Mouse (Mus musculus) intestine, embryonic 15.5 days (tissue): Measurements from ENCODE around the gene Olfr1507. TPM values are rescaled to one million over a fixed set of nuclear protein-coding genes. Genes with fewer than 3 reads are reported as not detected.

Experiments used
- ATAC-seq: fragments of 200-750 bp; cut with Nextera tagmentation; 2 replicates; pipeline ENCODE4 v1.8.0; 2017; ENCODE audit warnings: moderate TSS enrichment, moderate library complexity
- H3K27ac ChIP-seq: fragments of 300-500 bp; sonication (generic); 2 replicates; pipeline ENCODE4 v1.5.1; 2015; ENCODE audit warnings: mild to moderate bottlenecking, inconsistent platforms
- H3K27me3 ChIP-seq: fragments of 300-500 bp; sonication (generic); replicated peaks from 2 replicates; pipeline ENCODE4 v1.6.1; 2015; ENCODE audit warnings: inconsistent platforms
- H3K36me3 ChIP-seq: fragments of 300-500 bp; sonication (generic); 2 replicates; pipeline ENCODE4 v1.6.1; 2015; ENCODE audit warnings: inconsistent platforms
- H3K4me1 ChIP-seq: fragments of 300-500 bp; sonication (generic); replicated peaks from 2 replicates; pipeline ENCODE4 v1.6.1; 2015; ENCODE audit warnings: inconsistent platforms
- H3K4me2 ChIP-seq: fragments of 300-500 bp; sonication (generic); replicated peaks from 2 replicates; pipeline ENCODE4 v1.6.1; 2015; ENCODE audit warnings: mild to moderate bottlenecking, inconsistent platforms
- H3K4me3 ChIP-seq: fragments of 300-500 bp; sonication (generic); replicated peaks from 2 replicates; pipeline ENCODE4 v1.5.1; 2015; ENCODE audit warnings: inconsistent platforms
- H3K9ac ChIP-seq: fragments of 300-500 bp; sonication (generic); 2 replicates; pipeline ENCODE4 v1.6.1; 2015; ENCODE audit warnings: inconsistent platforms
- H3K9me3 ChIP-seq: fragments of 300-500 bp; sonication (generic); 2 replicates; pipeline ENCODE4 v1.6.1; 2016; ENCODE audit warnings: inconsistent platforms
- WGBS: fragments of 180-500 bp; shearing (Covaris S2); methylation state at CpG from one replicate; pipeline ENCODE4 v1.1.7; 2015; 5-methylcytosine and 5-hydroxymethylcytosine counted together
- polyA plus RNA-seq: library from polyadenylated mRNA; unstranded; fragments of >200 nt; fragmentation: Nextera tagmentation; extraction: Ambion mirVana; gene quantifications from 2 replicates; pipeline ENCODE4 v1.2.1, GENCODE M21; 2015

Olfr1507 gene
- polyA plus RNA-seq, result not detected in 2 replicates

DNA sequence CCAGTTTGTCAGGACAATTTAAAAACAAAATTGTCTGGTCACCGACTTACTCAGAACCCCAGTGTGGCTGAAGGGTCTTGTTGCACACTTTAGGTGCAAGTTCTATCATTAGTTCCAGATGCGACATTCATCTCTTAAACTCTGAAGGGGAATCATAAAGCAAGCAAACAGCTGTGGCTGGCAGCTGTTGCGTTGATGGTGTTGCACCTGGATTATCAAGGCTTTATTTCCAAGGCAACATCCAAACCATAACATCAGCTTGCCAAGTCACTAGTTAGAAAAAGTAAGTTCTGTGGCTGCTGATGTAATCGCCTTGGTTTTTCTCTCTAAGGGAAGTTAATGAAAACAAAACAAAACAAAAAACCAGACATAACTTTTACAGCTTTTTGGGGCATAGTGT lies at the start of gene Olfr1507:
Gene Olfr1507, minus strand, starts transcription at position 234 of the 400 bp plus-strand sequence.
- H3K4me2 ChIP-seq, result no peak within 1 kb of the TSS
- H3K9me3 ChIP-seq, result no peaks in the 10 kb centered on the region
- WGBS, result 81% methylated on average over 4 of the region's 4 CpGs
- no peaks in the 10 kb centered on the region for H3K4me1 ChIP-seq
- H3K27me3 ChIP-seq, result no peaks in the 10 kb centered on the region
- H3K27ac ChIP-seq, result no peak within 1 kb of the TSS
- H3K9ac ChIP-seq, result no peak within 1 kb of the TSS
- no peak within 1 kb of the TSS for H3K4me3 ChIP-seq
- ATAC-seq, result no peak
- no peaks in the 10 kb centered on the region for H3K36me3 ChIP-seq

GRCm38 (mm10) chr14:52533336-52533735 lies 37.8 kb upstream of the Olfr1507 start:
- Histone ChIP-seq H3K4me2 (no peak overlapping the region), H3K9ac (no peak overlapping the region), H3K9me3 (no peaks in the 10 kb centered on the region), H3K27ac (no peak overlapping the region), H3K36me3 (no peaks in the 10 kb centered on the region), H3K4me3 (no peak overlapping the region), H3K4me1 (no peaks in the 10 kb centered on the region), H3K27me3 (no peaks in the 10 kb centered on the region)
- 88% methylated on average over 1 of the region's 1 CpGs for WGBS
- no peak for ATAC-seq

DNA sequence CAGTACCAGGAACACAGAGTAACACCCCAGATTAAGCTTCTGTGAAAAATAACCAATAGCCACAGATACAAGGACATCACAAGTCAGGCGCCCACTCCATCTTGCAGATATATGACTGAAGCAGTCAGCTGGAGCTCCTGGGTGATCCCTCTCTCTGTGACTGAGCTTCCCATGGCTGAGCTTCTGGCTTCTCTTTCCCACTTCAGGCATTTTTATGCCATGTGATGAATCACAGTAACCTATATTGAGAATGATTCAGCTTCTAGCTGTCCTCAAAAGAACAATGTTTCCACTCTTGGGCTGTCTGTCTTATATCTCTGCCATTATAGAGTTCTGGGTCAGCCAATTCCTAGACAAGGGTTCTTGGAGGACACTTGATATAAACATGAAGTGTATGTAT lies 29.4 kb upstream of the Olfr1507 start:
- Histone ChIP-seq H3K4me3 (no peak overlapping the region), H3K27ac (no peak overlapping the region), H3K27me3 (no peaks in the 10 kb centered on the region), H3K9ac (no peak overlapping the region), H3K4me1 (no peaks in the 10 kb centered on the region), H3K4me2 (no peak overlapping the region), H3K9me3 (no peaks in the 10 kb centered on the region), H3K36me3 (no peaks in the 10 kb centered on the region)
- no peak for ATAC-seq
- WGBS, result 93% methylated on average over 1 of the region's 1 CpGs

DNA sequence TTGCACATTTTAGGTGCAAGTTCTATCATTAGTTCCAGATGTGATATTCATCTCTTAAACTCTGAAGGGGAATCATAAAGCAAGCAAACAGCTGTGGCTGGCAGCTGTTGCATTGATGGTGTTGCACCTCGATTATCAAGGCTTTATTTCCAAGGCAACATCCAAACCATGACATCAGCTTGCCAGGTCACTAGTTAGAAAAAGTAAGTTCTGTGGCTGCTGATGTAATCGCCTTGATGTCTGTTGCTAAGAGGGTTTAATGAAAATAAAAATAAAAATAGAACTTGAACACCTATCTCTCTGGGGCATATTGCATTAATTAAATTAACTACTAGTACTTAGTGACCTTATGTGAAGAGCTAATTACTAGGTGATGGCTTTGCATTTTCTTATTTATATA lies 28.2 kb downstream of the Olfr1507 start, which contains the start of gene Olfr1508:
Gene Olfr1508, minus strand, starts transcription at position 101 of the 400 bp plus-strand sequence.
- H3K4me3 ChIP-seq, result no peak within 1 kb of the TSS
- no peaks in the 10 kb centered on the region for H3K4me1 ChIP-seq
- no peaks in the 10 kb centered on the region for H3K36me3 ChIP-seq
- 58% methylated on average over 2 of the region's 2 CpGs for WGBS
- ATAC-seq, result no peak
- no peak within 1 kb of the TSS for H3K4me2 ChIP-seq
- H3K9ac ChIP-seq, result no peak within 1 kb of the TSS
- no peaks in the 10 kb centered on the region for H3K27me3 ChIP-seq
- H3K27ac ChIP-seq, result no peak within 1 kb of the TSS
- H3K9me3 ChIP-seq, result no peaks in the 10 kb centered on the region

DNA sequence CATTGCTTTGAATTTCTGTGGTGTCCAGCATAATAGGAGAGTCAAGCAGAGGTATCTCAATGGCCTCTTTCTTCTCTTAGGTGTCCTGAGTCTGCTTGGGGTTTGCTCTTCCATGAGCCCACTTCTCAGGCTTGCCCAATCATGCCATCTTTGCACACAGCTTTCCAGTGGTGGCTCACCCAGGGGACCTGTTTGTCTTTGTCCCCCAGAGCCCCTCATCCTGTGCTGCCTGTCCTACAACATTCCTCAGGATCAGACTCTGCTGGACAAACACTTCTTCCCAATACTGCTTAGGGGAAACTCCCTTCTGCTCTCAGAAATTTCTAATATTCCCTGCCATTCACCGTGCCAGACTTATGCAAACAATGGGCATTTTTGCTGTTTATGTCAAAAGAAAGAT lies 29.8 kb downstream of the Olfr1507 start:
- 48% methylated on average over 1 of the region's 1 CpGs for WGBS
- Histone ChIP-seq H3K4me3 (no peak overlapping the region), H3K27ac (no peak overlapping the region), H3K27me3 (no peaks in the 10 kb centered on the region), H3K4me2 (no peak overlapping the region), H3K36me3 (no peaks in the 10 kb centered on the region), H3K9ac (no peak overlapping the region), H3K4me1 (no peaks in the 10 kb centered on the region), H3K9me3 (no peaks in the 10 kb centered on the region)
- no peak for ATAC-seq

DNA sequence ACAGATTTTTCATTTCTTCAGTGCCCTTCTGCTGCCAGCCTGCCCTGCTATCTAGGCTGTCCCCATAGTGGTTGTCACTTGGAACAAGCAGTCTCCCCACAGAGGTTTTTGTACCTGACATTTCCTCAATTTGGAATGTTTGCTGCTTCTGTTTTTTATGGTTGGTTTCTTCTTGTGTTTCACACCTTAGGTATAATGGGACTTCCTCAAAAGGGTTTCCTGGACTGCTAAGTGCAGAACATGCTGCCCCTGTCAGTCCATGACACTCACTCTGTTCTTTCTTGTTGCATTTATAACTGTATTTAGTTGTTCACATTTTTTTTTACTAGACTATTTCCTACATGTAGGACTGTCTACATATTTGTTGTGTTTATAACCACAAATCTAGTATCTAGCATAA lies 33.6 kb downstream of the Olfr1507 start:
- no peak overlapping the region for H3K27ac ChIP-seq
- ATAC-seq, result no peak
- H3K4me1 ChIP-seq, result no peaks in the 10 kb centered on the region
- H3K27me3 ChIP-seq, result no peaks in the 10 kb centered on the region
- H3K4me2 ChIP-seq, result no peak overlapping the region
- no peaks in the 10 kb centered on the region for H3K36me3 ChIP-seq
- no peak overlapping the region for H3K4me3 ChIP-seq
- H3K9me3 ChIP-seq, result no peaks in the 10 kb centered on the region
- H3K9ac ChIP-seq, result no peak overlapping the region

DNA sequence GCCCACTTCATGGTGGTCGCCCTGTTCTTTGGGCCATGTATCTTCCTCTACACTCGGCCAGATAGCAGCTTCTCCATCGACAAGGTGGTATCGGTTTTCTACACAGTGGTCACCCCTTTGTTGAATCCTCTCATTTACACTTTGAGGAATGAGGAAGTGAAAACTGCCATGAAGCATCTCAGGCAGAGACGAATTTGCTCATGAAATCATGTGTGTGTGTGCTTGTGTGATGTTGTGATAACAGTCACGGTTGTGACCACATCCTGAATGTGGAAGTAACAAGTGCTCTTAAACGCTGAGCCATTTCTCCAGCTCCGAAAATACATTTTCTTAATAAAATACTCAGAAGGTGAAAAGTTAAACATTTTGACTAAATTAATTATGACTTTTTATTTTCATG lies 44.4 kb downstream of the Olfr1507 start:
- no peaks in the 10 kb centered on the region for H3K36me3 ChIP-seq
- no peaks in the 10 kb centered on the region for H3K4me1 ChIP-seq
- no peak overlapping the region for H3K27ac ChIP-seq
- H3K9me3 ChIP-seq, result no peaks in the 10 kb centered on the region
- H3K27me3 ChIP-seq, result no peaks in the 10 kb centered on the region
- 85% methylated on average over 8 of the region's 8 CpGs for WGBS
- H3K4me2 ChIP-seq, result no peak overlapping the region
- no peak for ATAC-seq
- no peak overlapping the region for H3K9ac ChIP-seq
- no peak overlapping the region for H3K4me3 ChIP-seq

GRCm38 (mm10) chr14:52442690-52443089 lies 52.9 kb downstream of the Olfr1507 start, which contains the start of gene Olfr1509:
Gene Olfr1509 (plus strand): TSS chr14:52442990.
- ATAC-seq, result no peak
- no peaks in the 10 kb centered on the region for H3K4me1 ChIP-seq

More at GRCm38 (mm10) chr14:52442690-52443089, 52.9 kb downstream of the Olfr1507 start, which contains the start of gene Olfr1509:
- Histone ChIP-seq H3K36me3 (no peaks in the 10 kb centered on the region), H3K9ac (no peak within 1 kb of the TSS), H3K27me3 (no peaks in the 10 kb centered on the region), H3K9me3 (no peaks in the 10 kb centered on the region), H3K4me3 (no peak within 1 kb of the TSS), H3K27ac (no peak within 1 kb of the TSS), H3K4me2 (no peak within 1 kb of the TSS)

Other genes starting within 250 kb of the Olfr1507 start
- 23.9 and 27.1 TPM in 2 replicates for gene Chd8, start 238.0 kb downstream of the Olfr1507 start, polyA plus RNA-seq
- gene Tox4, start 216.6 kb downstream of the Olfr1507 start, polyA plus RNA-seq, result 36.0 and 36.1 TPM in 2 replicates
- gene Rab2b, start 216.2 kb downstream of the Olfr1507 start, polyA plus RNA-seq, result 13.7 and 16.0 TPM in 2 replicates
- 37.6 and 41.1 TPM in 2 replicates for gene Mettl3, start 190.6 kb downstream of the Olfr1507 start, polyA plus RNA-seq
- gene Sall2, start 167.0 kb downstream of the Olfr1507 start, polyA plus RNA-seq, result 9.2 and 10.2 TPM in 2 replicates
- not detected in 2 replicates for gene Olfr1513, start 139.3 kb downstream of the Olfr1507 start, polyA plus RNA-seq
- not detected in 2 replicates for gene Olfr1512, start 116.6 kb downstream of the Olfr1507 start, polyA plus RNA-seq
- gene Olfr1511, start 98.4 kb downstream of the Olfr1507 start, polyA plus RNA-seq, result not detected in 2 replicates
- gene Olfr1510, start 81.4 kb downstream of the Olfr1507 start, polyA plus RNA-seq, result not detected in 2 replicates
- not detected in 2 replicates for gene Olfr1509, start 52.8 kb downstream of the Olfr1507 start, polyA plus RNA-seq
- not detected in 2 replicates for gene Olfr1508, start 28.3 kb downstream of the Olfr1507 start, polyA plus RNA-seq